Mouse (Mus musculus) MEL (cell line): ENCODE results near the gene D630003M21Rik. TPM values are rescaled to one million over a fixed set of nuclear protein-coding genes. Genes with fewer than 3 reads are reported as not detected.

Experiments
- DNase-seq: peaks from one replicate; pipeline ENCODE4 v3.0.0; 2011; ENCODE audit warnings: low read depth, low spot score
- H3K27ac ChIP-seq: 2 replicates; pipeline ENCODE4 v1.5.1; 2012; ENCODE audit warnings: low read depth, mild to moderate bottlenecking, control low read depth, low read length, moderate library complexity; ENCODE audit not compliant: control insufficient read depth
- H3K27me3 ChIP-seq, 2 experiments: fragments of 150-350 bp in 1 of 2; sonication (generic) in 1 of 2; 2 replicates each; pipeline ENCODE4 v1.6.1; 2012; ENCODE audit warnings: low read length in 2 of 2, mild to moderate bottlenecking in 2 of 2, improper control_type of control experiment in 1 of 2, moderate library complexity in 1 of 2; ENCODE audit not compliant: insufficient read depth in 2 of 2, control insufficient read depth in 1 of 2
- H3K36me3 ChIP-seq, 2 experiments: 2 replicates each; pipeline ENCODE4 v1.6.1; 2012 to 2014; ENCODE audit warnings: low read length in 2 of 2, improper control_type of control experiment in 1 of 2, inconsistent platforms in 1 of 2, mild to moderate bottlenecking in 1 of 2; ENCODE audit not compliant: insufficient read depth in 2 of 2, control insufficient read depth in 1 of 2
- H3K4me1 ChIP-seq, 2 experiments: fragments of 150-350 bp in 1 of 2; sonication (generic) in 1 of 2; 2 replicates each; pipeline ENCODE4 v1.6.1; 2012; ENCODE audit warnings: low read length in 2 of 2, improper control_type of control experiment in 1 of 2, mild to moderate bottlenecking in 1 of 2; ENCODE audit not compliant: insufficient read depth in 2 of 2, control insufficient read depth in 1 of 2
- H3K4me3 ChIP-seq, 2 experiments: fragments of 150-350 bp in 1 of 2; sonication (generic) in 1 of 2; 2 replicates each; pipeline ENCODE4 v1.5.1; 2012; ENCODE audit warnings: low read depth in 2 of 2, low read length in 2 of 2, mild to moderate bottlenecking in 2 of 2, moderate library complexity in 2 of 2, control low read depth in 1 of 2, improper control_type of control experiment in 1 of 2; ENCODE audit not compliant: control insufficient read depth in 1 of 2, insufficient read depth in 1 of 2
- H3K79me2 ChIP-seq: 2 replicates; pipeline ENCODE4 v1.6.1; 2012; ENCODE audit warnings: mild to moderate bottlenecking, low read length, moderate library complexity; ENCODE audit not compliant: control insufficient read depth, poor library complexity, insufficient read depth
- H3K9ac ChIP-seq: 2 replicates; pipeline ENCODE4 v1.6.1; 2012; ENCODE audit warnings: low read depth, mild to moderate bottlenecking, control low read depth, low read length, moderate library complexity; ENCODE audit not compliant: control insufficient read depth, poor library complexity, severe bottlenecking
- H3K9me3 ChIP-seq: fragments of 150-350 bp; sonication (generic); replicated peaks from 2 replicates; pipeline ENCODE4 v1.6.1; 2012; ENCODE audit warnings: mild to moderate bottlenecking, low read length, improper control_type of control experiment, moderate library complexity; ENCODE audit not compliant: insufficient read depth
- CHD1 ChIP-seq: IDR thresholded peaks from 2 replicates; pipeline ENCODE4 v1.6.1; 2012; ENCODE audit warnings: low read depth, mild to moderate bottlenecking, inconsistent platforms, low read length, improper control_type of control experiment
- CHD2 ChIP-seq: IDR thresholded peaks from 2 replicates; pipeline ENCODE4 v1.6.1; 2011; ENCODE audit warnings: low read length, improper control_type of control experiment
- E2F4 ChIP-seq: IDR thresholded peaks from 2 replicates; pipeline ENCODE4 v1.6.1; 2011; ENCODE audit warnings: low read depth, low read length, improper control_type of control experiment, borderline replicate concordance
- GATA1 ChIP-seq: IDR thresholded peaks from 2 replicates; pipeline ENCODE4 v1.6.1; 2011; ENCODE audit warnings: low read depth, low read length, improper control_type of control experiment
- HCFC1 ChIP-seq: IDR thresholded peaks from 2 replicates; pipeline ENCODE4 v1.6.1; 2012; ENCODE audit warnings: low read depth, mild to moderate bottlenecking, inconsistent platforms, low read length, improper control_type of control experiment, moderate library complexity
- KAT2A ChIP-seq: conservative IDR thresholded peaks from 2 replicates; pipeline ENCODE4 v1.6.1; 2012; ENCODE audit warnings: low read depth, low read length, improper control_type of control experiment, inconsistent platforms
- MAFK ChIP-seq: IDR thresholded peaks from 2 replicates; pipeline ENCODE4 v1.6.1; 2011; ENCODE audit warnings: low read depth, mild to moderate bottlenecking, low read length, improper control_type of control experiment, borderline replicate concordance
- MAX ChIP-seq: IDR thresholded peaks from 2 replicates; pipeline ENCODE4 v1.6.1; 2011; ENCODE audit warnings: low read length, improper control_type of control experiment
- MEF2A ChIP-seq: IDR thresholded peaks from 2 replicates; pipeline ENCODE4 v1.6.1; 2014; ENCODE audit warnings: low read depth, mild to moderate bottlenecking, inconsistent platforms, low read length, improper control_type of control experiment; ENCODE audit not compliant: poor library complexity, insufficient replicate concordance, severe bottlenecking; ENCODE audit errors: extremely low read depth
- MXI1 ChIP-seq: IDR thresholded peaks from 2 replicates; pipeline ENCODE4 v1.6.1; 2011; ENCODE audit warnings: mild to moderate bottlenecking, low read depth, low read length, improper control_type of control experiment
- MYB ChIP-seq: IDR thresholded peaks from 2 replicates; pipeline ENCODE4 v1.6.1; 2011; ENCODE audit warnings: mild to moderate bottlenecking, low read depth, low read length, improper control_type of control experiment
- NRF1 ChIP-seq: IDR thresholded peaks from 2 replicates; pipeline ENCODE4 v1.6.1; 2014; ENCODE audit warnings: low read depth, mild to moderate bottlenecking, inconsistent platforms, low read length, improper control_type of control experiment, moderate library complexity; ENCODE audit not compliant: poor library complexity, insufficient read depth, severe bottlenecking
- POLR2A ChIP-seq, 2 experiments: IDR thresholded peaks; 2 replicates each; pipeline ENCODE4 v1.6.1; 2011 to 2012; ENCODE audit warnings: low read length in 2 of 2, mild to moderate bottlenecking in 2 of 2, control low read depth in 1 of 2, improper control_type of control experiment in 1 of 2, low read depth in 1 of 2, moderate library complexity in 1 of 2; ENCODE audit not compliant: control insufficient read depth in 1 of 2, insufficient read depth in 1 of 2, poor library complexity in 1 of 2
- POLR2AphosphoS5 ChIP-seq: IDR thresholded peaks from 2 replicates; pipeline ENCODE4 v1.6.1; 2012; ENCODE audit warnings: low read depth, borderline replicate concordance, mild to moderate bottlenecking, inconsistent platforms, low read length, moderate library complexity, mixed read lengths
- RCOR1 ChIP-seq: IDR thresholded peaks from 2 replicates; pipeline ENCODE4 v1.6.1; 2012; ENCODE audit warnings: low read depth, mild to moderate bottlenecking, inconsistent platforms, low read length, improper control_type of control experiment
- SMC3 ChIP-seq: IDR thresholded peaks from 2 replicates; pipeline ENCODE4 v1.6.1; 2011; ENCODE audit warnings: low read depth, low read length, improper control_type of control experiment
- TBP ChIP-seq: IDR thresholded peaks from 2 replicates; pipeline ENCODE4 v1.8.0; 2011; ENCODE audit warnings: low read depth, low read length, improper control_type of control experiment
- TCF12 ChIP-seq: IDR thresholded peaks from 2 replicates; pipeline ENCODE4 v1.6.1; 2014; ENCODE audit warnings: low read depth, mild to moderate bottlenecking, inconsistent platforms, low read length, improper control_type of control experiment, moderate library complexity
- UBTF ChIP-seq: IDR thresholded peaks from 2 replicates; pipeline ENCODE4 v1.6.1; 2012; ENCODE audit warnings: low read depth, mild to moderate bottlenecking, inconsistent platforms, low read length, improper control_type of control experiment, moderate library complexity, borderline replicate concordance; ENCODE audit not compliant: insufficient read depth
- USF2 ChIP-seq, 2 experiments: IDR thresholded peaks; 2 replicates each; pipeline ENCODE4 v1.6.1; 2011 to 2012; ENCODE audit warnings: improper control_type of control experiment in 2 of 2, low read length in 2 of 2, borderline replicate concordance in 1 of 2, inconsistent platforms in 1 of 2, low read depth in 1 of 2, mild to moderate bottlenecking in 1 of 2; ENCODE audit not compliant: insufficient read depth in 1 of 2
- ZC3H11A ChIP-seq: IDR thresholded peaks from 2 replicates; pipeline ENCODE4 v1.6.1; 2012; ENCODE audit warnings: low read depth, mild to moderate bottlenecking, inconsistent platforms, low read length, improper control_type of control experiment
- ZKSCAN1 ChIP-seq: IDR thresholded peaks from 2 replicates; pipeline ENCODE4 v1.6.1; 2012; ENCODE audit warnings: low read depth, mild to moderate bottlenecking, inconsistent platforms, low read length, improper control_type of control experiment, moderate library complexity
- ZMIZ1 ChIP-seq: IDR thresholded peaks from 2 replicates; pipeline ENCODE4 v1.6.1; 2012; ENCODE audit warnings: low read depth, mild to moderate bottlenecking, inconsistent platforms, low read length, improper control_type of control experiment, moderate library complexity
- polyA plus RNA-seq, 2 experiments: library from polyadenylated mRNA; stranded (reverse) in 1 of 2; unstranded in 1 of 2; fragments of >175 nt in 1 of 2; fragments of >200 nt in 1 of 2; gene quantifications; 2 replicates each; pipeline versions ENCODE4 v1.2.1 to v1.2.4; 2012; ENCODE audit warnings: low replicate concordance in 2 of 2, low read depth in 1 of 2; ENCODE audit not compliant: insufficient read length in 2 of 2, insufficient read depth in 1 of 2, missing spikeins in 1 of 2
- total RNA-seq: library from RNA; depleted of rRNA; stranded (reverse); fragments of 300-350 nt; gene quantifications from 2 replicates; pipeline ENCODE4 v1.2.3, GENCODE M21; 2012

The D630003M21Rik gene
- total and polyA plus RNA-seq, 3 experiments = 0.10 TPM; not detected in 2

GRCm38 (mm10) chr2:158223497-158223896 is 5.5 kb downstream of the D630003M21Rik start:
- TF ChIP-seq USF2 (IDR thresholded peaks at IDR 0.05; ENCODE audit: borderline replicate concordance in 1 of 2, insufficient read depth in 1 of 2, low read depth in 1 of 2, low read length in 2 of 2) (no peak), E2F4 (no peak), CHD2 (no peak), HCFC1 (no peak), CHD1 (no peak), NRF1 (no peak), GATA1 (no peak), RCOR1 (no peak), MAFK (no peak), KAT2A (no peak), ZKSCAN1 (no peak), MEF2A (no peak), TCF12 (no peak), ZC3H11A (no peak)
- TF ChIP-seq, all 39 proteins: peak for 0
- Histone ChIP-seq H3K27ac (no peak overlapping the region), H3K27me3 (peaks cover 0 to 6% of the 10 kb centered on the region in 2 experiments; a peak in 3 of 4 replicates), H3K36me3 (no peaks in the 10 kb centered on the region), H3K79me2 (no peaks in the 10 kb centered on the region), H3K9me3 (no peaks in the 10 kb centered on the region), H3K4me3 (no peak overlapping the region), H3K9ac (no peak overlapping the region), H3K4me1 (no peaks in the 10 kb centered on the region)
- DNase-seq = no peak

GRCm38 (mm10) chr2:158222664-158223063 is 6.4 kb downstream of the D630003M21Rik start:
- H3K79me2 ChIP-seq = no peaks in the 10 kb centered on the region
- no peaks in the 10 kb centered on the region for H3K36me3 ChIP-seq
- no peak for DNase-seq
- TF ChIP-seq ZMIZ1 (no peak), GATA1 (no peak), MAFK (no peak), POLR2A (IDR thresholded peaks at IDR 0.05; ENCODE audit: control insufficient read depth in 1 of 2, insufficient read depth in 1 of 2, low read depth in 1 of 2, low read length in 2 of 2, poor library complexity in 1 of 2) (no peak), UBTF (no peak), ZC3H11A (no peak), POLR2AphosphoS5 (no peak), SMC3 (no peak), MXI1 (no peak), MAX (no peak), CHD1 (no peak), MYB (no peak), TBP (no peak), NRF1 (no peak)
- TF ChIP-seq, all 39 proteins: peak for 0
- H3K9me3 ChIP-seq = no peaks in the 10 kb centered on the region
- H3K4me3 ChIP-seq = no peak overlapping the region
- H3K27ac ChIP-seq = no peak overlapping the region
- no peak overlapping the region for H3K9ac ChIP-seq
- no peaks in the 10 kb centered on the region for H3K4me1 ChIP-seq
- peaks cover 0 to 7% of the 10 kb centered on the region in 2 experiments; a peak in 3 of 4 replicates for H3K27me3 ChIP-seq
